Mouse (Mus musculus) lung, adult 2 months (tissue): ENCODE measurements at regions not wholly inside any gene's neighbourhood (a gene's known extent, or its start where the extent isn't known, plus 50 kb on each side); places are given as distances from the start of the nearest gene placed in this dataset.

Experiments used
- CTCF ChIP-seq: fragments of 200-500 bp; IDR thresholded peaks from 2 replicates; pipeline ENCODE4 v1.5.1; 2011; ENCODE audit warnings: mild to moderate bottlenecking, low read length, control low read depth; ENCODE audit not compliant: insufficient read depth
- POLR2A ChIP-seq: fragments of 200-500 bp; IDR thresholded peaks from 2 replicates; pipeline ENCODE4 v1.6.1; 2011; ENCODE audit warnings: low read depth, mild to moderate bottlenecking, control low read depth, low read length, borderline replicate concordance; ENCODE audit errors: extremely low read depth

- no peak for TF ChIP-seq CTCF
- no peak for TF ChIP-seq POLR2A
Observed at GRCm38 (mm10) chr9:86957076-86957475, 58.3 kb upstream of the Ripply2 start.
